Mouse (Mus musculus): Measurements from ENCODE around the gene Cntn4.

- TF ChIP-seq EP300 (IDR thresholded peaks at IDR 0.05; ENCODE audit: low read depth) (no peak), CTCF (IDR thresholded peaks at IDR 0.05; ENCODE audit: low read depth) (no peak)
Observed at GRCm38 (mm10) chr6:105677149-105678031, at the start of gene Cntn4.
